Comparison of ENCODE assay signal across 23 mouse cellular contexts in genomic region chr10:28225536-28226075, GRCm38 (mm10).
A peak's percentile ranks its signal among the peaks of the same experiment; 100 is the strongest.
DNase-seq lines count a peak whose midpoint lies in the region; ATAC-seq and TF ChIP-seq lines count a peak whose summit lies in the region.
"Had no signal": no experiment of that assay in that cellular context is flagged by ENCODE, and none has a peak within 500 bp of the region (broad histone marks: within the 10 kb centered on the region; RNA-seq: fewer than 3 reads in every experiment).

No protein-coding gene starts in this region.

- no peak overlapping the region for H3K27ac ChIP-seq in kidney, embryonic 14.5 days (ENCODE audit: low read depth, low read length)
- 0 out of 2 replicates have a peak overlapping the region, but pooled peaks have one; percentile 5 for H3K27ac ChIP-seq in embryonic facial prominence, embryonic 13.5 days
- peak overlapping the region; percentile 55; the same call in 1 of the 2 replicates for H3K27ac ChIP-seq in limb, embryonic 13.5 days
- H3K27ac ChIP-seq in liver, postnatal 0 days (ENCODE audit: low read depth) = no peak overlapping the region
- H3K27ac ChIP-seq: embryonic facial prominence, embryonic 12.5 days; hindbrain, embryonic 10.5 days; kidney, embryonic 15.5 days; liver, embryonic 15.5 days had no signal

- no peak for DNase-seq in kidney, adult 18-20 months
- no peak for DNase-seq in heart, adult 18-20 months
- DNase-seq in urinary bladder, adult 18-20 months (ENCODE audit: low spot score in 2 of 2) = no peak
- DNase-seq in liver, postnatal 0 days = no peak
- DNase-seq: adrenal gland, postnatal 36 days; cerebellum, adult 9-11 months; layer of hippocampus, postnatal 36 days; liver; lung, postnatal 4 days had no signal

- no peak for TF ChIP-seq CTCF in liver, postnatal 0 days (IDR thresholded peaks at IDR 0.05; ENCODE audit: low read depth)

- peaks cover 6% of the 10 kb centered on the region; the same call in 1 of the 2 replicates for H3K4me1 ChIP-seq in kidney, embryonic 14.5 days (ENCODE audit: control insufficient read depth, insufficient read depth, low read length)
- H3K4me1 ChIP-seq in embryonic facial prominence, embryonic 13.5 days = peaks cover 18% of the 10 kb centered on the region
- H3K4me1 ChIP-seq in limb, embryonic 13.5 days = peaks cover 28% of the 10 kb centered on the region
- H3K4me1 ChIP-seq in liver, postnatal 0 days (ENCODE audit: insufficient read depth) = peaks cover 4% of the 10 kb centered on the region; the same call in 1 of the 2 replicates
- H3K4me1 ChIP-seq: liver, embryonic 15.5 days had no signal

- no peak overlapping the region for H3K4me3 ChIP-seq in kidney, embryonic 14.5 days (ENCODE audit: low read length)
- no peak overlapping the region for H3K4me3 ChIP-seq in embryonic facial prominence, embryonic 13.5 days
- H3K4me3 ChIP-seq in limb, embryonic 13.5 days = no peak overlapping the region
- no peak overlapping the region for H3K4me3 ChIP-seq in liver, postnatal 0 days (ENCODE audit: low read depth, low read length)
- H3K4me3 ChIP-seq: embryonic facial prominence, embryonic 12.5 days; hindbrain, embryonic 10.5 days; kidney, embryonic 15.5 days; liver, embryonic 15.5 days had no signal

- ATAC-seq in kidney, embryonic 14.5 days (ENCODE audit: low FRiP score, low TSS enrichment) = peak; percentile 46; the same call in 1 of the 2 replicates
- ATAC-seq in common myeloid progenitor, adult 5-6 weeks (replicated peaks; ENCODE audit: low read depth, poor library complexity, severe bottlenecking) = 0 out of 2 replicates have a peak, but pooled peaks have one; percentile 29
- no peak for ATAC-seq in embryonic facial prominence, embryonic 13.5 days (ENCODE audit: insufficient number of reproducible peaks, insufficient read depth, low FRiP score, low TSS enrichment, low read depth)
- no peak for ATAC-seq in limb, embryonic 13.5 days (ENCODE audit: low FRiP score, low read depth)
- ATAC-seq in liver, postnatal 0 days = no peak
- ATAC-seq: CD4-positive, CD25-positive, alpha-beta regulatory T cell, adult 4 months; forebrain, embryonic 14.5 days; hindbrain, embryonic 16.5 days; intestine, embryonic 16.5 days; midbrain, embryonic 16.5 days had no signal

- no peaks in the 10 kb centered on the region for H3K27me3 ChIP-seq in kidney, embryonic 14.5 days (ENCODE audit: control insufficient read depth, insufficient read depth, low read length)
- H3K27me3 ChIP-seq in embryonic facial prominence, embryonic 13.5 days = no peaks in the 10 kb centered on the region
- no peaks in the 10 kb centered on the region for H3K27me3 ChIP-seq in limb, embryonic 13.5 days
- H3K27me3 ChIP-seq in liver, postnatal 0 days (ENCODE audit: insufficient read depth, low read length) = no peaks in the 10 kb centered on the region
- H3K27me3 ChIP-seq: embryonic facial prominence, embryonic 12.5 days; kidney, embryonic 15.5 days; liver, embryonic 15.5 days had no signal

- 4% methylated on average over 5 of the region's 5 CpGs for WGBS in kidney, embryonic 14.5 days
- 8% methylated on average over 5 of the region's 5 CpGs for WGBS in embryonic facial prominence, embryonic 13.5 days
- 4% methylated on average over 5 of the region's 5 CpGs for WGBS in limb, embryonic 13.5 days
- 31% methylated on average over 5 of the region's 5 CpGs for WGBS in liver, postnatal 0 days (ENCODE audit: insufficient replicate concordance)

- H3K4me2 ChIP-seq in kidney, embryonic 14.5 days (replicated peaks; ENCODE audit: low read depth, low read length) = no peak overlapping the region
- no peak overlapping the region for H3K4me2 ChIP-seq in embryonic facial prominence, embryonic 13.5 days
- no peak overlapping the region; the same call in 1 of the 2 replicates for H3K4me2 ChIP-seq in limb, embryonic 13.5 days (replicated peaks)
- no peak overlapping the region for H3K4me2 ChIP-seq in liver, postnatal 0 days (ENCODE audit: low read depth, low read length)
- H3K4me2 ChIP-seq: embryonic facial prominence, embryonic 12.5 days; heart, embryonic 11.5 days; kidney, embryonic 15.5 days; liver, embryonic 15.5 days had no signal

- no peak overlapping the region for H3K9ac ChIP-seq in kidney, embryonic 14.5 days (ENCODE audit: low read depth, low read length)
- no peak overlapping the region for H3K9ac ChIP-seq in embryonic facial prominence, embryonic 13.5 days
- no peak overlapping the region for H3K9ac ChIP-seq in limb, embryonic 13.5 days
- H3K9ac ChIP-seq in liver, postnatal 0 days (replicated peaks) = no peak overlapping the region
- H3K9ac ChIP-seq: embryonic facial prominence, embryonic 12.5 days; kidney, embryonic 15.5 days; liver, embryonic 15.5 days had no signal

- TF ChIP-seq EP300 in liver, postnatal 0 days (IDR thresholded peaks at IDR 0.05; ENCODE audit: low read depth) = no peak

- no peaks in the 10 kb centered on the region for H3K9me3 ChIP-seq in kidney, embryonic 14.5 days (ENCODE audit: control insufficient read depth, low read length)
- no peaks in the 10 kb centered on the region for H3K9me3 ChIP-seq in embryonic facial prominence, embryonic 13.5 days
- H3K9me3 ChIP-seq in limb, embryonic 13.5 days = no peaks in the 10 kb centered on the region
- H3K9me3 ChIP-seq in liver, postnatal 0 days (ENCODE audit: low read length) = no peaks in the 10 kb centered on the region
- H3K9me3 ChIP-seq: embryonic facial prominence, embryonic 12.5 days; hindbrain, embryonic 10.5 days; kidney, embryonic 15.5 days; liver, embryonic 15.5 days had no signal

- H3K36me3 ChIP-seq in kidney, embryonic 14.5 days (ENCODE audit: control insufficient read depth, insufficient read depth, low read length) = no peaks in the 10 kb centered on the region
- no peaks in the 10 kb centered on the region for H3K36me3 ChIP-seq in embryonic facial prominence, embryonic 13.5 days
- no peaks in the 10 kb centered on the region for H3K36me3 ChIP-seq in limb, embryonic 13.5 days
- H3K36me3 ChIP-seq in liver, postnatal 0 days (replicated peaks; ENCODE audit: insufficient read depth, low read length) = no peaks in the 10 kb centered on the region
- H3K36me3 ChIP-seq: embryonic facial prominence, embryonic 12.5 days; hindbrain, embryonic 10.5 days; kidney, embryonic 15.5 days; liver, embryonic 15.5 days had no signal

Comparison
In these comparisons a context has a peak if more than half of its experiments do, and no peak if none do; other contexts are left out.
1. ATAC-seq: peak in kidney, embryonic 14.5 days (single experiment) and common myeloid progenitor, adult 5-6 weeks (single experiment); none in embryonic facial prominence, embryonic 13.5 days (single experiment), limb, embryonic 13.5 days (single experiment) and liver, postnatal 0 days (single experiment).
2. H3K27ac ChIP-seq: peak in embryonic facial prominence, embryonic 13.5 days (single experiment) and limb, embryonic 13.5 days (single experiment); none in kidney, embryonic 14.5 days (single experiment) and liver, postnatal 0 days (single experiment).